In genomic region chr2:153648773-153649297, GRCm38 (mm10) we compare ENCODE assay signal across 8 mouse cellular contexts. TPM values are rescaled to one million over a fixed set of nuclear protein-coding genes. Genes with fewer than 3 reads are reported as not detected.
DNase-seq lines count a peak whose midpoint lies in the region; ATAC-seq and TF ChIP-seq lines count a peak whose summit lies in the region.

No protein-coding gene starts in this region.

- peak overlapping the region; percentile 67 for H3ac ChIP-seq in myocyte (ENCODE audit: control insufficient read depth, insufficient read length)

- ATAC-seq in embryonic facial prominence, embryonic 12.5 days (ENCODE audit: insufficient number of reproducible peaks, insufficient read depth, low FRiP score, low TSS enrichment), result no peak; the same call in 1 of the 2 replicates
- ATAC-seq in intestine, embryonic 14.5 days (replicated peaks; ENCODE audit: low FRiP score, low TSS enrichment, low read depth), result peak; percentile 5; the same call in 1 of the 2 replicates

- DNase-seq in lung, adult 2 months, result no peak
- DNase-seq in lung, postnatal 14 days, result no peak
- DNase-seq in intestine, embryonic 14.5 days (ENCODE audit: low spot score), result no peak
- DNase-seq in layer of hippocampus, adult 8-10 months (ENCODE audit: low spot score in 2 of 2), result no peak
- no peak for DNase-seq in lung, postnatal 25 days (ENCODE audit: low spot score)
- DNase-seq in cerebellum, adult 9-11 months, result no peak

- 26% methylated on average over 14 of the region's 14 CpGs for WGBS in lung, adult 2 months
- 14% methylated on average over 14 of the region's 14 CpGs for WGBS in embryonic facial prominence, embryonic 12.5 days
- WGBS in intestine, embryonic 14.5 days, result 19% methylated on average over 14 of the region's 14 CpGs

- TF ChIP-seq POLR2A in lung, adult 2 months (IDR thresholded peaks at IDR 0.05; ENCODE audit: borderline replicate concordance, extremely low read depth, low read depth, low read length), result no peak
- TF ChIP-seq POLR2A in myocyte (IDR thresholded peaks at IDR 0.05; ENCODE audit: insufficient read length, low read depth), result no peak

- 0 out of 2 replicates have a peak, but pooled peaks cover 2% of the 10 kb centered on the region for H3K27me3 ChIP-seq in embryonic facial prominence, embryonic 12.5 days
- no peaks in the 10 kb centered on the region for H3K27me3 ChIP-seq in intestine, embryonic 14.5 days (replicated peaks; ENCODE audit: control insufficient read depth, insufficient read depth, low read length)
- peaks cover 2% of the 10 kb centered on the region for H3K27me3 ChIP-seq in myocyte (ENCODE audit: control insufficient read depth, insufficient read depth, insufficient read length)

- peak overlapping the region; percentile 75 for H3K9ac ChIP-seq in embryonic facial prominence, embryonic 12.5 days
- peak overlapping the region; percentile 66 for H3K9ac ChIP-seq in intestine, embryonic 14.5 days (ENCODE audit: low read length)

- no peaks in the 10 kb centered on the region for H3K4me1 ChIP-seq in lung, adult 2 months (ENCODE audit: control insufficient read depth, insufficient read depth, low read length)
- peaks cover 9% of the 10 kb centered on the region for H3K4me1 ChIP-seq in embryonic facial prominence, embryonic 12.5 days
- H3K4me1 ChIP-seq in intestine, embryonic 14.5 days (replicated peaks; ENCODE audit: control insufficient read depth, insufficient read depth, low read length), result 0 out of 2 replicates have a peak, but pooled peaks cover 5% of the 10 kb centered on the region

- no peaks in the 10 kb centered on the region for H3K36me3 ChIP-seq in embryonic facial prominence, embryonic 12.5 days
- H3K36me3 ChIP-seq in intestine, embryonic 14.5 days (ENCODE audit: control insufficient read depth, insufficient read depth, low read length), result no peaks in the 10 kb centered on the region
- no peaks in the 10 kb centered on the region for H3K36me3 ChIP-seq in myocyte (ENCODE audit: control insufficient read depth, insufficient read depth)

- no peak for TF ChIP-seq CTCF in lung, adult 2 months (IDR thresholded peaks at IDR 0.05; ENCODE audit: insufficient read depth, low read length)

- peak overlapping the region; percentile 92 for H3K4me2 ChIP-seq in embryonic facial prominence, embryonic 12.5 days (replicated peaks)
- H3K4me2 ChIP-seq in intestine, embryonic 14.5 days (ENCODE audit: low read length), result peak overlapping the region; percentile 95
- H3K4me2 ChIP-seq in myocyte (ENCODE audit: low read depth), result peak overlapping the region; percentile 91

- H3K9me3 ChIP-seq in embryonic facial prominence, embryonic 12.5 days, result no peaks in the 10 kb centered on the region
- no peaks in the 10 kb centered on the region for H3K9me3 ChIP-seq in intestine, embryonic 14.5 days (ENCODE audit: control insufficient read depth, low read length)

- H3K79me2 ChIP-seq in myocyte (ENCODE audit: control insufficient read depth, insufficient read depth), result no peaks in the 10 kb centered on the region

- H3K27ac ChIP-seq in embryonic facial prominence, embryonic 12.5 days, result no peak overlapping the region
- no peak overlapping the region for H3K27ac ChIP-seq in intestine, embryonic 14.5 days (ENCODE audit: low read depth)

- H3K4me3 ChIP-seq in lung, adult 2 months (replicated peaks; ENCODE audit: extremely low read depth, low read depth, low read length), result peak overlapping the region; percentile 61
- H3K4me3 ChIP-seq in embryonic facial prominence, embryonic 12.5 days, result peak overlapping the region; percentile 87
- H3K4me3 ChIP-seq in intestine, embryonic 14.5 days (ENCODE audit: low read depth, low read length), result peak overlapping the region; percentile 87
- peak overlapping the region; percentile 35 for H3K4me3 ChIP-seq in myocyte

TF ChIP-seq in myocyte, 11 proteins besides CTCF, POLR2A, EP300 and RAD21:
- TF ChIP-seq TCF3 (IDR thresholded peaks at IDR 0.05; ENCODE audit: insufficient read length, low read depth) (no peak), MYOG (IDR thresholded peaks at IDR 0.05; ENCODE audit: control insufficient read depth in 1 of 3, insufficient read depth in 1 of 3, insufficient read length in 2 of 3, low read depth in 2 of 3) (no peak), E2F4 (IDR thresholded peaks at IDR 0.05; ENCODE audit: insufficient read depth) (no peak), TCF12 (IDR thresholded peaks at IDR 0.05; ENCODE audit: insufficient read depth, poor library complexity, severe bottlenecking) (no peak), CEBPB (IDR thresholded peaks at IDR 0.05; ENCODE audit: insufficient read depth, poor library complexity, severe bottlenecking) (no peak), MYOD1 (IDR thresholded peaks at IDR 0.05; ENCODE audit: control insufficient read depth in 1 of 3, insufficient read length in 2 of 3, low read depth in 2 of 3) (no peak), REST (IDR thresholded peaks at IDR 0.05; ENCODE audit: insufficient read depth, insufficient read length) (no peak), POLR2AphosphoS2 (IDR thresholded peaks at IDR 0.05; ENCODE audit: insufficient read length, low read depth) (no peak), MAX (IDR thresholded peaks at IDR 0.05; ENCODE audit: low read depth) (no peak), SRF (IDR thresholded peaks at IDR 0.05; ENCODE audit: control insufficient read depth, insufficient read length, low read depth) (no peak), USF1 (IDR thresholded peaks at IDR 0.05; ENCODE audit: low read depth) (no peak)

RNA-seq across cellular contexts. Expression of gene Dnmt3b, which starts 0.4 kb away (rescaled TPM):
- polyA plus RNA-seq in lung, adult 2 months (2012; rRNA removed), result 2.0 and 3.3 TPM in 2 replicates
- polyA plus RNA-seq in embryonic facial prominence, embryonic 12.5 days (2016; fragmentation: Nextera tagmentation; extraction: Ambion mirVana), result 15.0 and 15.1 TPM in 2 replicates
- polyA plus RNA-seq in intestine, embryonic 14.5 days (2014; fragmentation: Nextera tagmentation; extraction: Ambion mirVana), result 10.9 and 12.6 TPM in 2 replicates
- polyA plus RNA-seq in myocyte (2012; fragmentation: generic; extraction: Trizol), result 0.62 TPM
- total RNA-seq in layer of hippocampus, adult 8-10 months (2022), result 1 to 10 TPM in 3 of 4 experiments, under 1 TPM in 1; 0.41 to 2.6 (median 2.0) TPM

RNA-seq across cellular contexts. Expression of gene Commd7, which starts 16.3 kb away (rescaled TPM):
- polyA plus RNA-seq in lung, adult 2 months (2012; rRNA removed), result 15.0 and 20.5 TPM in 2 replicates
- polyA plus RNA-seq in embryonic facial prominence, embryonic 12.5 days (2016; fragmentation: Nextera tagmentation; extraction: Ambion mirVana), result 71.3 and 73.0 TPM in 2 replicates
- polyA plus RNA-seq in intestine, embryonic 14.5 days (2014; fragmentation: Nextera tagmentation; extraction: Ambion mirVana), result 67.0 and 76.6 TPM in 2 replicates
- polyA plus RNA-seq in myocyte (2012; fragmentation: generic; extraction: Trizol), result 22.3 TPM
- total RNA-seq in layer of hippocampus, adult 8-10 months (2022), result 10 to 100 TPM; 26.1 to 35.8 (median 29.9) TPM

RNA-seq across cellular contexts. Expression of gene Dnmt3c, which starts 47.6 kb away (rescaled TPM):
- polyA plus RNA-seq in lung, adult 2 months (2012; rRNA removed), result 0.09 and 0.12 TPM in 2 replicates
- polyA plus RNA-seq in embryonic facial prominence, embryonic 12.5 days (2016; fragmentation: Nextera tagmentation; extraction: Ambion mirVana), result not detected in 2 replicates
- 0.08 and 0.14 TPM in 2 replicates for polyA plus RNA-seq in intestine, embryonic 14.5 days (2014; fragmentation: Nextera tagmentation; extraction: Ambion mirVana)
- not detected for polyA plus RNA-seq in myocyte (2012; fragmentation: generic; extraction: Trizol)
- total RNA-seq in layer of hippocampus, adult 8-10 months (2022), result under 1 TPM in 2 of 4 experiments, not detected in 2; 0.18 to 0.20 TPM

Comparison
In these comparisons a context has a peak if more than half of its experiments do, and no peak if none do; other contexts are left out.
1. H3K4me3 ChIP-seq: peak in every context shown above with its lines; median percentile 87 in embryonic facial prominence, embryonic 12.5 days; 87 in intestine, embryonic 14.5 days; 61 in lung, adult 2 months; 35 in myocyte.